Mouse (Mus musculus) heart, postnatal 14 days (tissue): ENCODE measurements at regions not wholly inside any gene's neighbourhood (a gene's known extent, or its start where the extent isn't known, plus 50 kb on each side); places are given as distances from the start of the nearest gene placed in this dataset.
A peak's percentile ranks its signal among the peaks of the same experiment; 100 is the strongest.

ENCODE experiments used
- DNase-seq, 2 experiments: peaks; one replicate each; pipeline ENCODE4 v3.0.0; 2021 to 2022
- intact Hi-C: fragments of 180-260 bp; cut with DNase I; formaldehyde crosslinking; loops from one replicate; pipeline ENCODE4 v1.15.1; 2025

- no peak for DNase-seq
- intact Hi-C loops, result no loop called here
Measured at GRCm38 (mm10) chr8:102845362-102845761, 59.9 kb upstream of the Cdh11 start.

GRCm38 (mm10) chr8:102860021-102860420 is 74.6 kb upstream of the Cdh11 start:
- intact Hi-C loops, result no loop called here
- no peak for DNase-seq

GRCm38 (mm10) chr8:102899525-102899924 is 114.1 kb upstream of the Cdh11 start:
- intact Hi-C loops, result no loop called here
- no peak for DNase-seq

GRCm38 (mm10) chr8:102900662-102901061 is 115.2 kb upstream of the Cdh11 start:
- DNase-seq, result no peak
- intact Hi-C loops, result no loop called here

- no peak for DNase-seq
- intact Hi-C loops, result no loop called here
Measured at GRCm38 (mm10) chr8:102907444-102907843, 122.0 kb upstream of the Cdh11 start.

- intact Hi-C loops, result no loop called here
- DNase-seq, result no peak
Measured at GRCm38 (mm10) chr8:102931342-102931835, 145.9 kb upstream of the Cdh11 start.

- intact Hi-C loops, result no loop called here
- DNase-seq, result no peak
Measured at GRCm38 (mm10) chr8:102938771-102939170, 153.3 kb upstream of the Cdh11 start.

GRCm38 (mm10) chr8:102945546-102945945 is 160.1 kb upstream of the Cdh11 start:
- intact Hi-C loops, result no loop called here
- DNase-seq, result no peak

GRCm38 (mm10) chr8:102978161-102978581 is 192.7 kb upstream of the Cdh11 start:
- intact Hi-C loops, result no loop called here
- peak; percentile 1 to 18 for DNase-seq

- DNase-seq, result no peak
Measured at GRCm38 (mm10) chr8:102983220-102983909, 197.9 kb upstream of the Cdh11 start.

GRCm38 (mm10) chr8:102983910-102984225 is 198.4 kb upstream of the Cdh11 start:
- intact Hi-C loops, result no loop called here
- no peak for DNase-seq

More at GRCm38 (mm10) chr8:102983220-102983909, 197.9 kb upstream of the Cdh11 start:
- intact Hi-C loops, result no loop called here

- intact Hi-C loops, result no loop called here
- no peak for DNase-seq
Measured at GRCm38 (mm10) chr8:103007284-103007984, 222.0 kb upstream of the Cdh11 start.

GRCm38 (mm10) chr8:103019121-103019520 is 233.7 kb upstream of the Cdh11 start:
- intact Hi-C loops, result no loop called here
- DNase-seq, result peak; percentile 20 to 48

- no peak for DNase-seq
- intact Hi-C loops, result no loop called here
Measured at GRCm38 (mm10) chr8:103023237-103023636, 237.8 kb upstream of the Cdh11 start.

- intact Hi-C loops, result no loop called here
- no peak for DNase-seq
Measured at GRCm38 (mm10) chr8:103031708-103032107, 246.3 kb upstream of the Cdh11 start.

- DNase-seq, result no peak
- intact Hi-C loops, result no loop called here
Measured at GRCm38 (mm10) chr8:103033956-103034355, 248.5 kb upstream of the Cdh11 start.

- DNase-seq, result no peak
- intact Hi-C loops, result no loop called here
Measured at GRCm38 (mm10) chr8:103072079-103072635, 286.7 kb upstream of the Cdh11 start.

GRCm38 (mm10) chr8:103072646-103073045 is 287.2 kb upstream of the Cdh11 start:
- intact Hi-C loops, result no loop called here
- no peak for DNase-seq

GRCm38 (mm10) chr8:103078559-103078958 is 293.1 kb upstream of the Cdh11 start:
- DNase-seq, result no peak
- intact Hi-C loops, result no loop called here

GRCm38 (mm10) chr8:103086956-103087482 is 301.6 kb upstream of the Cdh11 start:
- DNase-seq, result no peak
- intact Hi-C loops, result no loop called here

GRCm38 (mm10) chr8:103096496-103097092 is 311.2 kb upstream of the Cdh11 start:
- no peak for DNase-seq
- intact Hi-C loops, result no loop called here
